Mouse (Mus musculus): Measurements from ENCODE around the gene Trmt1.

DNA sequence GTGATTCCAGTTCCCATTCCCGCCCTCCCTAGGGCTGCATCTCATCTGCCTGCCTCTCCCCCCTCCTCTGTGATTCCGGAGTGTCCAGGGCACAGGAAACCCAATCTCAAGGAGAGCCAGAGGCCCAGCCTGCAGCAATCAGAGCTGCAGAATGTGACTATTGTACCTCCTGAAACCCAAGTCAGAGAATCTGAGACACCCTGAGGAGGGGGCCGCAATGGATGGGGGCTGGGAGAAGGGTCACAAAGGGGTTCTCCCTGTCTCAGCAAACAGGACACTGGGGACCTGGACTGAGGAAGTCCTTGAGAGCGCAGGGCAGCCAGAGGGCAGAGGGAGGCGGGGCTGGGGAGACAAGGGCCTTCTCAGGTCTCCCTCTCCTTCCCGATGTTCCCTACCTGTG lies 46.9 kb downstream of the Trmt1 start:
- TF ChIP-seq CTCF (conservative IDR thresholded peaks at IDR 0.05 in 1 of 2, IDR thresholded peaks at IDR 0.05 in 1 of 2; ENCODE audit: low read depth in 2 of 2, low read length in 2 of 2) (no peak), CHD1 (IDR thresholded peaks at IDR 0.05; ENCODE audit: low read depth, low read length) (no peak), ZNF384 (IDR thresholded peaks at IDR 0.05; ENCODE audit: low read depth, low read length) (no peak), ETS1 (conservative IDR thresholded peaks at IDR 0.05; ENCODE audit: low read depth, low read length) (no peak), HCFC1 (IDR thresholded peaks at IDR 0.05; ENCODE audit: low read depth, low read length) (no peak), RCOR1 (conservative IDR thresholded peaks at IDR 0.05; ENCODE audit: low read depth, low read length) (no peak), SMC3 (IDR thresholded peaks at IDR 0.05; ENCODE audit: low read depth, low read length) (no peak), POLR2A (IDR thresholded peaks at IDR 0.05; ENCODE audit: low read depth, low read length) (no peak), E2F4 (IDR thresholded peaks at IDR 0.05; ENCODE audit: insufficient replicate concordance, low read depth, low read length) (no peak)
